Mouse (Mus musculus): ENCODE measurements at regions not wholly inside any gene's neighbourhood (a gene's known extent, or its start where the extent isn't known, plus 50 kb on each side); places are given as distances from the start of the nearest gene placed in this dataset.

DNA sequence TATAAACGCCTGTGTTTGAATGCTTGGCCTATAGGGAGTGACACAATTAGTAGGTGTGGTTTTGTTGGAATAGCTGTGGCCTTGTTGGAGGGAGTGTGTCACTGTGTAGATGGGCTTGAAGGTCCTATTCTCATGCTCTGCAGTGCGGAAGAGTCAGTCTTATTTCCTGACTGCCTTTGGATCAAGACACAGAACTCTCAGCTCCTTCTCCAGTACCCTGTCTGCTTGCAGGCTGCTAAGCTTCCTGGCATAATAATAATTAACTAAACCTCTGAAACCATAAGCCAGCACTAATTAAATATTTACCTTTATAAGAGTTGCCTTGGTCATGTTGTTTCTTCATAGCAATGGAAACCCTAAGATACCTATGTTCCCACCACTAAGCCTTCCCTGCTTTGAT, 409.8 kb upstream of the Sall1 start:
- no peak for DNase-seq (ENCODE audit: low read depth, low spot score)

DNA sequence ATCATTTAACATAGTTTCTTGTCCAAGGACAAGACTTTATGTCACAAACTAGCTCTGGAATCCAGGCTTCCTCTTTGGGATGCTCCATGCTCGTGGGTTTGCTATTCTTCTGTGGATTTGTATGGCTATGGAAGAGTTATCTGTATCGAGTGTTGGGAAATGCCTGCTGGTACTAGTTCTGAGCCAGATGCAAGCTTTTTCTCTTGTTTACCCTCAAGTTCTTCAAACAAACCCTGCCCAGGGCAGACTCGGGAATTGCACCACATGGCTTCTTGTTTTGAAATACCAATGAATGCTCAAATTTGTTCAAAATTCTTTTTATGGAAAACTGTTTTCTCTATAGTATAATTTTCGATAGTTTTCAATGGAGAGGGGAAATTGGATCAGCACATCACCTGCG, 400.5 kb upstream of the Sall1 start:
- DNase-seq (ENCODE audit: low read depth, low spot score), result no peak

DNA sequence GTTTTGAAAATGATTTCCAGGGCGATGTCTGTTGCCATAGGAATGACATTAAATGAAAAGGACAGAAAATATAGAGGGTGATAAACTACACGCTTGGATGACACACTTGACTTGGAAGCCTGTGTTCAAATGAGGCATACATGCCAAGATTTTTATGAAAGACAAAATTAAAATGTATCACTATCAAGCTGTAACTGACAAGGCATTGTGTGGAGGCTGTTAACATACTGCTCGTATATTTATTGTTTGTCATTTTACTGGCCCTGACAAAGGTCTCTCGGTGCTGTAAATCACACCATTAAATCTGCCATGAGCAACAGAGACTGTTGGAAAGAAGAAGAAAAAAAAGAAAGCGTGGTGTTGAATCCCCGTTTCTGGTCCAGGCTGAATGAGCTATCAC, 395.3 kb upstream of the Sall1 start:
- no peak for DNase-seq (ENCODE audit: low read depth, low spot score)

DNA sequence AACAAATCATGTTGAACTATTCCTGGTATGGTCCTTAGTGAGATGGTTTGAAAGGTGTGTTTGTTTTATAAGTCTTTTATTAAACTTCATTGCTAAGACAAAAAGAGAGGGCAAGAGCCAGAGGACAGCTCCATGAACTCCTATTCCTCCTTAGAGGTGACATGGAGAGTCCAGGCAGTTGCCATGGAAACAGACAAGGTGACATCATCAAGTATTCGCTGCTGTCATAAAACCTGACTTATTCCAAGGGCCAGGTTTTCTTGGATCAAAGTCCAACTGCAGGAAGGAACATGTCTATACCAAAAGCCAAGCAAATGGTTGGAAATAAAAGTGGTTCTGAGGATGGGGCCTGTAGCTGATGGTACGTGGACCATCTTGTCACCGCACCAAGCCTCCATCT, 383.0 kb upstream of the Sall1 start:
- DNase-seq (ENCODE audit: low read depth, low spot score), result no peak

DNA sequence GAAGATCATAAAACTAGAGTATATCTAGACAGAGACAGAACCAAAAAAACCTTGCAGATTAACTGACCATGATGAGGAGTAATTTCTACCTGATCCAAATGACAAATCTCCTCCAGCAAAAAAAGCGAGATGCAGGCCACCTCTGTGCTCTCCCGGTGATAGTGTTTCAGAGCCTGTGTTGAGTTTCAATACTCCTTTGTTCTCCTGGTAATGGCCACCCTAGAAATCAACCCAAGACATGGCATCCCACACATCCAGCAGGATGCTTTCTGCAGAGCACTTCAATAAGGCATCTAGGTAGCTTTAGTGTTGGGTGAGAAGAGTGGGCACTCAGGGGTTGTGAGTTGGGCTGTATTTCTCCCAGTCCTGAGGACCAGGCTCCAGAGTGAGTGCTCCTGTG, 371.3 kb upstream of the Sall1 start:
- DNase-seq (ENCODE audit: low read depth, low spot score), result no peak

DNA sequence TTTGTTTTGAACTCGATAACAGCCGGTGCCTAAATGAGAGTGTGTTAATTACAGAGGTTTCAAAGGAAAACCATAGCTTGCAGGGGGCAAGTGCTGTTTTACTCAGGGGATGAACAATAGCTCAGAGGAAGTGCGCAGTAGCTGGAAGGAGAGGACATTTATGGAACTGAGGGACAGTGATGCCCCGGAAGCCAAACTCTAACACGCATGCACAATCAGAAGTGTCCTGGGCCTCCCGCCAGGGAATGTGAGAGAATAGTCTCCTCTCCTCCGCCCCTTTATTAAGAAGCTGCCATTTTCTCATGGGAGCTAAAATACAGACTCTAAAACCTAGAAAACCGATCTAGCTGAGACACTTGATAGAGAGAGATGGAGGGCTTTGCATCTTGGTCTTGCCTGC, 368.5 kb upstream of the Sall1 start:
- DNase-seq (ENCODE audit: low read depth, low spot score), result no peak

DNA sequence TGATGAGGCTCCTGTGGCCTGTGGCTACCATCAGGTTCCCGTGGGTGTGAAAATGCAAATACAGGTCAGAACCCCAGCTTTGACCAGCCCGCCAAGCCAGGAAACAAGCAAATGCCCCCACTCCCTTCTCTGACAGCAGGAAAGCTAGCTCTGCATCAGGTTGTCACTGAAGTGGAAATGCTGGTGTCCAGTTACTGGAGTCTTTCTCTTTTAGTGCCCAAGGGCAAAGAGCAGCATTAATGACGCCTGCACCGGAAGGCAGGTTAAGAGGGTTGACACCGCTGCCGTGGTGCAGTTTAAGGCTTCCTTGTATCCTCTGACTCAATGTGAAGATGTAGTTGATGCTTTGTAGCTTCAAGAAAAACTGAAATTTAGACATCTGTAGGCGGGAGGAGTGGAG, 368.1 kb upstream of the Sall1 start:
- no peak for DNase-seq (ENCODE audit: low read depth, low spot score)

DNA sequence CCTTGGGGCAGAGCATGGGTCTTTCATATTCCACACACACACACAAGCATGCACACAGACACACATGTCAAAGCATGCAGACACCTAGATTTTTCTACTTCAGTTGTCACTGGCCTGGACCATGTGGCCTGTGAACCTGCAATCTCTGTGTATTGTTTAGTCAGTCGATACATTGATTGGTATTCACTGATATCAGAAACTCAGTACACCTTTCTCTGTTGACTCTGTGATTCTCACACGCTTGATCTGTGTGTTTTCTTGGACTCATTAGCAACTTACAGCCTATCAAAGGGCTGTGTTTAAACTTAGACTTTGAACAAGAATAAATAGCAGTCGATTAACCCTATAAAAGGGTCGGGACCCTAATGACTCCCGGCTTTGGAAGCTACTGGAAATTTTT, 362.7 kb upstream of the Sall1 start:
- no peak for DNase-seq (ENCODE audit: low read depth, low spot score)

DNA sequence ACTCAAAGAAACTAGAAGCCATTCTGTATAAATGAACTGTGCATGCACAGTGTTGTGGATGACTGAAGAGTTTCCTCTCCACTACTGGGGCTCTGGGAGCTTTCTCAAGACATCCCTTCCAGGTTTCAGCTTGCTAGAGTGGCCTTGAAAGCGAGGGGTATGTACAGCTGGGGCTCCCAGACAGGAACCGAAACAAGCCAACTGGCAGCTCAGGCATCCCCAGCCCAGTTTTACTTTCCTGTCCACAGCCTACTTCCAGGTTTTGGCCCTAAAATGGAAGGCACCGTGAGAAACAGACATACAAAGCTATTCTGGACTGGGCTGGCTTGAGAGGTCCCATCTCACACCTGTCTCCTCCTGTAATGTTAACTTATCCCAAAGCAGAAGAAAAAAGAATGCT, 360.3 kb upstream of the Sall1 start:
- DNase-seq (ENCODE audit: low read depth, low spot score), result no peak

DNA sequence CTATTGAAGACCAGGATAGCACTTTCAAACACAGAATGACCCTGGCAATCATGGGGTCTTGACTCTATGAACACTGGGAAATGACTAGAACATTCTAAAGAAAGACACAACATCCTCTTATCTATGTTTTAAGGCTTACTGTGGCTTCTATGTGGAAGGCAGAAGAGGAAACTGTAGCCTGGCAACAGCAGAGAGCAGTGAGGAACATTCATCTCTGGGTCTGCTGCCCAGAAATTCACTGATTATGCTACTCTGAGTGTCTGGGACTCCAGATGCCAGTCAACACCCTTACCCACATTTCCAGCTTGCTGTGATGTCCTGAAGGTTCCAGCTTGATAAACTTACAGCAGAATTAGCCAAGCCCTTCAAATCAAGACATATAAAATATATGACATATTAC, 352.7 kb upstream of the Sall1 start:
- no peak for DNase-seq (ENCODE audit: low read depth, low spot score)

DNA sequence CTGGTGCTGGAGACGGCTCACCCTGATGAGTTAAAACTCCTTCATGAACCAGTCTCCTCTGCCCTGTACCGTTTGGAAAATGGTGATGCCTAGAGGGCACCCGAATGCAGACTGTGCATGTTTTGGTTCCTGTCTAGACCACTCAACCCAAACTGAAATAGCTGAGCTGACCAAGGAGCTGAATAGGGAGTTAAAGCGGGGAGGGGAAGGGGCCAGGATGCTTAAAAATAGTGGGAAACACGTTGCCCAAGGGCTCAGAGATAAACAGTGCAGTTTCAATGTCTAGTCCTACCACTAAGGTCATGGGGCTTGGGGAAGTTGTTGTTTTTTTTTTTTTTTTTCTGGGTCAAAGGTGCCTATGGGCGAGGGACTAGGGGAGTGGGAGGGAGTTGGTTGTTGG, 348.8 kb upstream of the Sall1 start:
- no peak for DNase-seq (ENCODE audit: low read depth, low spot score)

DNA sequence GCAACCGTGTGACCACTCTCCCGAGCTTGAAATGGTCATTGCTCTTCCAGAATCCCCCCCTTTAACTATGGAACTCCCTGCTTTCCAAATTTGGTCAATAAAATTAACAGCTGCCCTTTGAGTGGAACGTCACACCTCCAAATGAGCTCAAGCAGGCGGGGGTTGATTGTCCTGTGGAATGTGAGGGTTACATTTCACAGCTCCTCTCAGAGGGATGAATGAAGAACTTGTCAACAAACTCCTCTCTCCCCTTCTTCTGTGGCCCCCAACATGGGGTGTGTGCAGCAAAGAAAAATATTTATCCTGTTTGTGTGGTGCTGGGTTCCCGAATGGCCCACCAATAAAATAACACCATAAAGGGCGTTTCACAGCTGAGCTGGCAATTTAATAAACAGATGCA, 344.8 kb upstream of the Sall1 start:
- DNase-seq (ENCODE audit: low read depth, low spot score), result no peak

DNA sequence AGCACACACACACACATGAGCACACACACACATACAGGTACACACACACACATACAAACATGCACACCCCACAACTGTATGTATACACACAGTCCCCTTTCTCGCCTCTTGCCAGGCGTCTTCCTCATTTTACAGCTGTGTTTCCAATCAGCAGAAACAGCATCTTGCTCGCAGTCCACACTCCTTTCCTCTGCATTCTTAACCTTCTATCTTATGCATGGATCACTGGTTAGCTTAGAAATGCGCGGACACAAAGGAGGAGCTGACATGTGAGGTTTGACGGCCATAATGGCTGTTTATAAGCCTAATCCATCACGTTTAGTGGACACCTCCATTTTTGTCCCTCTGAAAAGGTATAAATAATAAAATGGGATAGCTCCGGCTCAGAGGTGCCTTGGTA, 343.3 kb upstream of the Sall1 start:
- no peak for DNase-seq (ENCODE audit: low read depth, low spot score)

DNA sequence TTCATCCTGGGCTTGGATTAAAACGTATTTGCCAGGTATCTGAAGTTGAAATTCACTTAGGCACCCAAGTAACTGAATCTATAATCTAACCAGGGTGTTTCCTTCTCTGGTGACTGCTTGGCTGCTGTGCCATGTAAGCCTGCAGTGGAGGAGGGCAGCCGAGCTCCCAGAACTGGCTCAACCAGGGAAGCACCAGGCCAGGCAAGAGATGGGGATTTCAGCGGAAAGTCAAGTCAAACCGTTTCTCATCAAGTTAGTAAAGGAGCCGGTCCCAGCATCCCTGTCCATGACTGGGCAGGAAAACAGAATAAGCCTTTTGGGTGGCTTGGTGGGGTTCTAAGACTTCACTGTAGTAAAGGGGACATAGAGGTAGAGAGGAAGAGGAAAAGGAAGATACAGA, 341.1 kb upstream of the Sall1 start:
- DNase-seq (ENCODE audit: low read depth, low spot score), result no peak

DNA sequence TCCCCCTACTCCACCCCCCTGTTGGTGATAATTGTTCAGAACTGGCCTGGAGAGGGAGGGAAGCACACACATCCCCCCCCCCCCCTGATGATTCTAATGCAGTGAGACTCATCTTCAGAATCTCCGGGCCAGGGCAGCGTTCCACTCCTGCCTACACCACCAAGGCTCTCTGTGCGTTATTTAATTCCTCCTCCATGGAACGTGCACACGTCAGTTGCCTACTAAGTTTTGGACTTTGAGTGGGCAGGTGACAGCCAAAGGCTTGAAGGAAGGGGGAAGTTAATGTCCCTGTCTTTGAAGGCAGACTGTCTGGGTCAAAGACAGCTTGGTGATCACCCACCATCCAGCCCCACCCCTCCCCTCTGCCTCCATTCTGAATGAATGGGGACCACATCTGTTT, 339.8 kb upstream of the Sall1 start:
- DNase-seq (ENCODE audit: low read depth, low spot score), result no peak

DNA sequence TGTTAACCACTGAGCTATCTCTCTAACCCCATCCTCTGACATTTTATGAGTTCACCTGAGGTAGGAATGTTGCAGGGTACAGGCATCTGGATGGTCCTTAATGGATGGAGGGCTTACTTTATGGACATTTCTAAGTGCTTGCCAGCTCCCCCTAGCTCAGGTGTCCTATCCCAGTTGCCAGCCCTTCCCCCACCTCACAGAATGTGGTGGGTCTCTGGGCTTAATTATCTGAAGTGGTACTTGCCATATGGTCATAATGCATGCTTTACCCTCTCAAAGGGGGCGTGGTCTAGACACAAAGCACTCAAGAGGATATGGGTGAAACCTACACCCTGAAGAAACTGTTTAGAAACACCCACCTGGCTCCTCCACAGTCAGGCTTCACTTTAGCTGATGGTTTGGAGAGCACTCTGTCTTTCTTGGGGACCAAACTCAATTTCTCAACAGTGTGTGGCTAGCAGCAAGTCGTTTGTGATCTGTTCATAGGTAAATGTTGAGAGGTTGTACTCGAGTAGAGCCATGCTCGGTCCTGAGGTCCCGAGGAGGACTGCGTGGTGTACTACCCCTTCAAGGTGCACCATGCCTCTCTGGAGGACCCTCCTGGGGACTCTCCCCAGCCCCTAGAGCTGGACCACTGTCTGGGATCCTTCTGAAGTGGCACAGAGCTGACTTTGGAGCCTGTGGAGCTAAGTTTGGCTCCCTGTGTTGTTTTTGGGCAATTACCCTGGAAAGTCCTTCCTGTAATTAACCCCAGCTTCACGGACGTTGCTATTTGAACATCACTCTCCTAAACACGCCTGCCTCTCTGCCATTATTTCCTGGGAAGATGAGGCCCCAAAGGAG, 338.8 kb upstream of the Sall1 start:
- DNase-seq (ENCODE audit: low read depth, low spot score), result no peak

DNA sequence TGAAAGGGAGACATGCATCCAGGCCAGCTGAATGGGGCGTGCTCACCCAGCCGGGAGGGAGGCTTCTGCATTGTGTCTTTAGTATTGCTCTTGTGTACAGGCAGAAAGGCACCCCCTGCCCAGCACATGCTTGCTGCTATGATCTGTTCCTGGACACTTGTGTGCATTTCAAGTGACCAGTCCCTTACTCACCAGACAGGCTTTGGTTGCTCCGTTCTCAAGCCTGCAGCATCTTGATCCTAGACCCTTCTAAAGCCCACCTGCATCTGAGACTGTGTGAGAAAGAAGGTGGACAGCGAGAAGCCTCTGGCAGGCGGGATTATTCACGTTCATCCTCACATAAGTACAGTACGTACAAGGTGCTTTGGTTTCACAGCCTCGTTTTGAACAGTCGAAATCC, 336.5 kb upstream of the Sall1 start:
- no peak for DNase-seq (ENCODE audit: low read depth, low spot score)

DNA sequence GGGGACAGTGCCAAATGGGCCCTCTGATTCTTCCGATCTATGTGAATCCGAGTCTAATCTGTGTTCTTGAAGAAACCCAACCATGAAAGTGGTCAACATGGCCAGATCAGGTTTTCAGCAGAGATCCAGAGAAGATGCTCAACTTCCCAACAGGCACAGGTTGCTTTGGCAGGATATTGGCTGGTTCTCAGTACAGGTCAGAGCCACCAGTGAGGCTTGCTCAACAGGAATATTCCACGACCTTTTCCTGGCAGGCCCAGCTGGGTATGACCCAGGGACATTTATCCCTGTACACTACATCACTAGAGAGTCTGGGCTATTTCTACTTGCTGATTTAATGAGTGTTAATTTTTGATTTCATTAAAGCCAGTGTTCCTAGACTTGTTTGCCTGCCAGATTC, 328.8 kb upstream of the Sall1 start:
- DNase-seq (ENCODE audit: low read depth, low spot score), result no peak

DNA sequence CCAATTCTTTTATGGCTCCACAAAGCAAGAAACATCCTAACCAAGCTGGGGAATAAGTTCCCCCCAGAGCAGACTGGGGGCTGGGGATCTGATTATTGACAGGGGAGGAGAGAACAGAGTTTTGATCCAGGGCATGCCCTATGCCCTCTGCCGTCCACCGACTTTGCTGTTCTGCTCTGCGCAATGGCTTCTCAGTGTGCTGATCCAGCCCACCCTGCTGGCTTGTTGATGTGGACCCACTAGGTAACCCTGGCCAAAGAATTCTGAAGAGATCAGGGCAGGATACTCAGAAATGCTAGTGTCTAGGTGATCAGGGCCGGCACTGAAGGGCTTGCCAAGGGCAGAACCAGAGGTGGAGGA, 327.8 kb upstream of the Sall1 start:
- DNase-seq (ENCODE audit: low read depth, low spot score), result no peak

DNA sequence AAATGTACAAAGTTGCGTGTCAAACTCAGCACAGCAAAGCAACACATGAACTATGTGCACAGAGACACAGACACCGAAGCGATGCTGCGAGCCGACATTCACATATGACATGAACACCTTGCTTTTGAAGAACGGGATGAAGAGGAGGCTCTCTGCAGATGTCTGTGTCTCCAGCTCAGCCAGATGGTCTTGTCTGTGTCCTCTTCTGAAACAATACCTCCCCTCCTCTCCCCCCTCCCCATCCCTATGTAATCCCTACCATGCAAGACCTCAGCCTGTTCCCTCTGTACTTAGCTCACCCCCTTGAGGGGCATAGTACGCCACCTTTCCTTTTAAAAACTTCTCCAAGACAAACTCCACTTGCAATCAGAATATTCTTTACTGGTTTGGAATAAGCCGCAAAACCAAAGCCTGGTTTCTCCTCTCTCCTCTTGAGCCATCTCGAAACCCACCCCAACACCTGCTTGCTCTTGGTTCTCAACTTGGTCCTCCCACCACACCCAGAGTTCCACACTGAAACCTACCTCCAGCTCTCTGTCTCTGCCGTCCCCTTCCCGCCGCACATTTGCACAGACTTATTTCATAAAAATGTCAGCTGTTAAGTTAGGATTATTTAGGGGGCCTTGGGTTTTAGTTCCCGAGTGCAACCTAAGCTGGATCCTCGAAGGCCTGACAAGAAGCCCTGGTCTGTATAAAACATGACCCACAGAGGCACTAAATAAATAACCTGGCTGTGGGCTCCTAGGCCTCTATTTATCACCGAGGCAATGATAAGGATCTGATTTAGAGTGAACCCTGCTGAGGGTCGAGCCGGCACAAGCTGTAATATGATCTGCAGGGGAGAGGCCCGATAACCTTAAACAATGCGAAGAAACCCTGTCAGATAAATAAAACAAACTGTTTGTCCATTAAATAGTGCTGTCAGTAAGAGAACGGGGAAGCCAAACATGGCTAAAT, 327.1 kb upstream of the Sall1 start:
- no peak for DNase-seq (ENCODE audit: low read depth, low spot score)

DNA sequence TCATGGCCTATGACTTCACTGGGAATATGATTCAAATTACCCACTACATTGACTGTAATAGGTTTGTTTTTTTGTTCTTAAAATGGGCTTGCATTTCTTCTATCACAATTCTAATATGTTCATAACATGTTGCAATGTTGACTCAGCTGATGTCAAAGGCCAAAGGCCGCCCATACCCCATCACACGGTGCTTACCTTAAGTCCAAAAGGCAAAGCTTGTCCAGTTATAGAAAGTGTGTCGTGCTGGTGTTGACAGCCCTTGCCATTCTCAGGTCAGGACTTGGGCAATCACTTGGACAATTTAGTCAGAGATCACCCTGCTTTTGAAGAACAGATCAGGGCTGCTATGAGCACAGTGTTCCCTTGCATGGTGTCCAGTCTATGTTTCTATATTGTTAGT, 321.5 kb upstream of the Sall1 start:
- no peak for DNase-seq (ENCODE audit: low read depth, low spot score)

DNA sequence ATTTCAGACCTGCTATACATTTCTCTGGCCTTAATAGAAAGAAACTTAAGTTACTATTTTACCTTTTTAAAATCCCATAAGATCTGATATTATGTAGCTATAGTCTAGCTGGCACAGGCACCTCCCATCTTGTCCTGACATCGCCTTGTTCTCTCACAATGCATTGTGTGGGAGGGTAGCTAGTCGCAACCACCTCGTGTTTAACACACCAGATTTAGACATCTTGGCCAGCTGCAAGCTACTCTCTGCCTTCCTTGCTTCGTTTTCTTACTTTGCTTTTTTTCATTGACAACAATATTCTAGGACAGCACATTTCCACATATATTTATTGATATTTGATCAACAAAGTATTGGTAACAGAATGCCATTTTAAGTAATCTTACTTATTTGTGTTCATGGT, 314.4 kb upstream of the Sall1 start:
- no peak for DNase-seq (ENCODE audit: low read depth, low spot score)

DNA sequence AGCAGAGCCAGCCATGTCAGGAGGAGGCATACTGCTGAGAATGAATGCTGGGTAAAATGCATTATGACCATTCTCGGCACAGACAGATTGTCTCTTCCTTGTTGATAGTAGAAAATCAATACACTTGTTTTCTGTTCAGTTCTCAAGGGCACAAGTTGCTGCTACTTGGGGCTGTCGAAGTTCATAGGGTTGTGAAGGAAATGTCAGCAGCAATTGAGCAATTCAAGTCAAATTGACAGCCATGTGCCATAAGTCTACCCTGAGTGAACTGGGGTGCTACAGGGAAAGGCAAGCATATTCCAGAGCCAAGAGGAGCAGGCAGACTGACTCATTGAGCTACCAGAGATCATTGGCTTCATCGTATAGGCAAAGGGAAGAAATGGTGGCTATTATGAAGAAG, 301.6 kb upstream of the Sall1 start:
- no peak for DNase-seq (ENCODE audit: low read depth, low spot score)
